Mouse (Mus musculus) testis, postnatal 14 days (tissue): ENCODE results near the gene Dnajb6.

Experiments
- DNase-seq: peaks from one replicate; pipeline ENCODE4 v3.0.0; 2021; ENCODE audit warnings: low spot score

Dnajb6 gene

GRCm38 (mm10) chr5:29852376-29852775, 116.9 kb downstream of the Dnajb6 start:
- DNase-seq: no peak

GRCm38 (mm10) chr5:29853035-29853434, 117.5 kb downstream of the Dnajb6 start:
- DNase-seq: no peak

GRCm38 (mm10) chr5:29854376-29854775, 118.9 kb downstream of the Dnajb6 start:
- DNase-seq: no peak

GRCm38 (mm10) chr5:29854971-29855370, 119.5 kb downstream of the Dnajb6 start:
- DNase-seq: no peak

GRCm38 (mm10) chr5:29861522-29861921, 126.0 kb downstream of the Dnajb6 start:
- DNase-seq: no peak

- no peak for DNase-seq
Observed at GRCm38 (mm10) chr5:29862388-29862787, 126.9 kb downstream of the Dnajb6 start.

- DNase-seq: no peak
Observed at GRCm38 (mm10) chr5:29864291-29864737, 128.8 kb downstream of the Dnajb6 start.

GRCm38 (mm10) chr5:29864994-29865393, 129.5 kb downstream of the Dnajb6 start:
- no peak for DNase-seq
